Comparison of ENCODE assay signal across 1 mouse cellular context in the genomic region with DNA sequence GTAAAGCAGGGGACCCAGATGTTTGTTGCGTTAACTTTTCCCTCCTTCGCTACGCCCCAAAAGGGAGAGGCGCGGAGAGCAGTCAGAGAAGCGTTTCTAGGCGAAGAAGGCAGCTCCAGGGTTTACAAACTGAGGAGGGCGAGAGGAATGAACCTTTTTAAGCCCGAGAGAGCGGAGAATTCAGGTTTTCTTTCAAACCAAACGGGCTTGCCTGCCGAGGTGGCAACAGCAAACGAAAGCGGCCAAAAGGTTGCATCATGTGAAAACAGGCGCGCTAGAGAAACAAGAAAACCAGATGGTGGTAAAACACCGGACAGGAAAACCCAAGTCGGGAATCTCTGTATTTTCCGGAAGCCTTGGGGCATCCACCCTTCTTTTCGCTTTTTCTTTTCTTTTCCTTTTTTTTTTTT.
TF ChIP-seq lines count a peak whose summit lies in the region.

No protein-coding gene starts in this region.

TF ChIP-seq in MEL, 35 proteins besides CTCF, POLR2A, EP300 and RAD21 (continued from another document):
- TF ChIP-seq USF1 (IDR thresholded peaks at IDR 0.05; ENCODE audit: low read depth, low read length) (no peak), USF2 (IDR thresholded peaks at IDR 0.05; ENCODE audit: borderline replicate concordance in 1 of 2, insufficient read depth in 1 of 2, low read depth in 1 of 2, low read length in 2 of 2) (no peak), KAT2A (conservative IDR thresholded peaks at IDR 0.05; ENCODE audit: low read depth, low read length) (peak; percentile 43; the same call in 1 of the 2 replicates), MYC (IDR thresholded peaks at IDR 0.05; ENCODE audit: low read depth, low read length) (peak; percentile 80; the same call in 1 of the 2 replicates), NELFE (IDR thresholded peaks at IDR 0.05; ENCODE audit: low read depth, low read length) (no peak), GATA1 (IDR thresholded peaks at IDR 0.05; ENCODE audit: low read depth, low read length) (no peak), MEF2A (IDR thresholded peaks at IDR 0.05; ENCODE audit: extremely low read depth, insufficient replicate concordance, low read depth, low read length, poor library complexity, severe bottlenecking) (no peak), ZC3H11A (IDR thresholded peaks at IDR 0.05; ENCODE audit: low read depth, low read length) (no peak; the same call in 1 of the 2 replicates)
TF ChIP-seq in MEL: peak in this region for 9.
